Mouse (Mus musculus) hindbrain, embryonic 14.5 days (tissue): ENCODE measurements around the gene Vmn2r115. TPM values are rescaled to one million over a fixed set of nuclear protein-coding genes. Genes with fewer than 3 reads are reported as not detected.
"Not testable (repeated sequence)": the region's sequence is repeated elsewhere in the genome, so short reads cannot be mapped to it uniquely, and the experiment has no call there.

Experiments
- ATAC-seq: fragments of 200-750 bp; cut with Nextera tagmentation; 2 replicates; pipeline ENCODE4 v1.8.0; 2017; ENCODE audit warnings: moderate number of reproducible peaks, mild to moderate bottlenecking, moderate TSS enrichment, moderate library complexity; ENCODE audit not compliant: low FRiP score
- DNase-seq: peaks from one replicate; pipeline ENCODE4 v3.0.0-alpha.2; 2015; ENCODE audit warnings: low spot score
- H3K27ac ChIP-seq: fragments of 300-500 bp; sonication (generic); 2 replicates; pipeline ENCODE4 v1.5.1; 2014; ENCODE audit warnings: mild to moderate bottlenecking, moderate library complexity
- H3K27me3 ChIP-seq: fragments of 300-500 bp; sonication (generic); 2 replicates; pipeline ENCODE4 v1.6.1; 2014; ENCODE audit warnings: mild to moderate bottlenecking, low read length, mixed read lengths; ENCODE audit not compliant: control insufficient read depth, insufficient read depth
- H3K36me3 ChIP-seq: fragments of 300-500 bp; sonication (generic); replicated peaks from 2 replicates; pipeline ENCODE4 v1.6.1; 2014; ENCODE audit not compliant: control insufficient read depth, insufficient read depth
- H3K4me1 ChIP-seq: fragments of 300-500 bp; sonication (generic); replicated peaks from 2 replicates; pipeline ENCODE4 v1.6.1; 2014; ENCODE audit warnings: antibody characterized with exemption, low read length, mixed read lengths; ENCODE audit not compliant: control insufficient read depth, insufficient read depth
- H3K4me2 ChIP-seq: fragments of 300-500 bp; sonication (generic); replicated peaks from 2 replicates; pipeline ENCODE4 v1.6.1; 2014; ENCODE audit warnings: mild to moderate bottlenecking, moderate library complexity
- H3K4me3 ChIP-seq: fragments of 300-500 bp; sonication (generic); replicated peaks from 2 replicates; pipeline ENCODE4 v1.5.1; 2014; ENCODE audit warnings: mild to moderate bottlenecking, low read length
- H3K9ac ChIP-seq: fragments of 300-500 bp; sonication (generic); 2 replicates; pipeline ENCODE4 v1.6.1; 2014
- H3K9me3 ChIP-seq: fragments of 300-500 bp; sonication (generic); 2 replicates; pipeline ENCODE4 v1.6.1; 2016; ENCODE audit warnings: low read length; ENCODE audit not compliant: control insufficient read depth
- WGBS: fragments of 180-500 bp; shearing (Covaris S2); extraction: QIAGEN DNeasy Blood & Tissue Kit; methylation state at CpG from one replicate; pipeline ENCODE4 v1.1.7; 2014; 5-methylcytosine and 5-hydroxymethylcytosine counted together
- polyA plus RNA-seq: library from polyadenylated mRNA; unstranded; fragments of >200 nt; fragmentation: Nextera tagmentation; extraction: Ambion mirVana; gene quantifications from 2 replicates; pipeline ENCODE4 v1.2.1, GENCODE M21; 2014

The Vmn2r115 gene
- polyA plus RNA-seq, result not detected in 2 replicates

DNA sequence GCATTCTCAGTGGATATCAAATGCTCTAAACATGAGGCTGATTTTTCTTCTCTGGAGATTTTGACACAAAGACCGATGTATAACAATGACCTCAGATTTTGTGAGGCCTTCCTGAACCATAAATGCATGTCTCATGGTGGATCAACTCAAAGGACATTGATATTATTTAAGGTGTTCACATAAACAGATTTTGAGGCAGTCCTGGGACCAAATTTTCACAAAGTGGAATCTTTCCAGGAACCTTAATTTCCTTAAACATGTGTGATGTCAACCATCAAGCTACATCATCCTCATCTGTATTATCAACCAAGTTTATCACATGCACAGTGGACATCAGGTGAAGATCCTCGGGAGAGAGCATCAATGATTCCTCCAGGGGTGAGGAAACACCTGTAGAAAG, at the start of gene Vmn2r115:
Gene Vmn2r115, plus strand, starts transcription at position 301 of the 400 bp plus-strand sequence.
- not testable (repeated sequence) for H3K4me3 ChIP-seq, ATAC-seq, H3K27ac ChIP-seq, H3K4me1 ChIP-seq, DNase-seq, H3K36me3 ChIP-seq, H3K4me2 ChIP-seq, H3K27me3 ChIP-seq, H3K9me3 ChIP-seq, H3K9ac ChIP-seq
- WGBS, result 63% methylated on average over 2 of the region's 2 CpGs

DNA sequence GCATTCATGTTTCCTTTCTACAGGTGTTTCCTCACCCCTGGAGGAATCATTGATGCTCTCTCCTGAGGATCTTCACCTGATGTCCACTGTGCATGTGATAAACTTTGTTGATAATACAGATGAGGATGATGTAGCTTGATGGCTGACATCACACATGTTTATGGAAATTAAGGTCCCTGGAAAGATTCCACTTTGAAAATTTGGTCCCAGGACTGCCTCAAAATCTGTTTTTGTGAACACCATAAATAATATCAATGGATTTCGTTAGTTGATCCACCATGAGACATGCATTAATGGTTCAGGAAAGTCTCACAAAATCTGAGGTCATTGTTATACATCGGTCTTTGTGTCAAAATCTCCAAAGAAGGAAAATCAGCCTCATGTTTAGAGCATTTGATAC, 31.1 kb upstream of the Vmn2r115 start, which contains the start of gene Vmn2r114:
Gene Vmn2r114, minus strand, starts transcription at position 101 of the 400 bp plus-strand sequence.
- H3K4me3 ChIP-seq, H3K9ac ChIP-seq, H3K4me1 ChIP-seq, H3K36me3 ChIP-seq, H3K27me3 ChIP-seq, H3K9me3 ChIP-seq, H3K4me2 ChIP-seq, H3K27ac ChIP-seq, DNase-seq, ATAC-seq: not testable (repeated sequence)
- 68% methylated on average over 2 of the region's 2 CpGs for WGBS

DNA sequence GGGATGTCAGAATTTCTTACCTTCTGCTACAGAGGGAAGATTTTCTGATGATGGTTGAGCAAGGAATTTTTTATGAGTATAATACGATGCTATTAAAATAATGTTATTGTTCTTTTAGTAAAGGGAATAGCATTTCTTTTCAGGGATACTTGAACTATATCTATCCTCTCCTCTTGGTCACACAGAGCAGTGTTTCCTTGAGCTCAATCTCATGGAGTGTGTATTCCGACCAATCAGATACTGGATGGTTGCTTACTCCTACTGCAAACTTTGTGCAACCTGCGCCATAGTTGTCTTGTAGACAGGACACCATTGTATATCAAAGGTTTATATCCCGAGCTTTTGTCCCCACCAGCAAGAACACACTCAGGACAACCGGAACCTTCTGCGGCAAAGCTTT, 12.9 kb upstream of the Vmn2r115 start:
- Histone ChIP-seq H3K36me3 (no peaks in the 10 kb centered on the region), H3K27ac (no peak overlapping the region), H3K9me3 (peaks cover 21% of the 10 kb centered on the region), H3K9ac (no peak overlapping the region), H3K4me1 (no peaks in the 10 kb centered on the region), H3K4me2 (no peak overlapping the region), H3K4me3 (no peak overlapping the region), H3K27me3 (no peaks in the 10 kb centered on the region)
- ATAC-seq (no peak), DNase-seq (no peak)
- 78% methylated on average over 6 of the region's 6 CpGs for WGBS

DNA sequence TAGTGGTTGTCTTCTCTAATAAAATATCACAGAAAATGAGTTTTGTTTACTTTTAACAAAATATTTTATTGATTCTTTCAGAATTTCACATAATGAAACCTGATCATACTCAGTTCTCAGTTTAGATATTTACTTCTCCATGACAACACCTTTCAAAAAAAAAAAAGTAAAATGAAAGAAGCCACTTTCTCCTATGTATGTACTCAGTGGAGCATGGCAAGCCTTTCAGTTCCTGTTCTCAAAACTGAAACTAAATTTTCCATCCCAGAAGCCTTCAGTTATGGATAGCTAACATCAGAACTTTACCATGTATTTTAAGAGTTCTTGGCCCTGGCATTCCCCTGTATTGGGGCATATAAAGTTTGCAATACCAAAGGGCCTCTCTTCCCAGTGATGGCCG, 8.1 kb downstream of the Vmn2r115 start:
- no peak overlapping the region for H3K27ac ChIP-seq
- no peak overlapping the region for H3K9ac ChIP-seq
- no peak for ATAC-seq
- 50% methylated on average over 1 of the region's 1 CpGs for WGBS
- no peaks in the 10 kb centered on the region for H3K36me3 ChIP-seq
- no peak for DNase-seq
- no peak overlapping the region for H3K4me2 ChIP-seq
- H3K4me1 ChIP-seq, result no peaks in the 10 kb centered on the region
- H3K4me3 ChIP-seq, result no peak overlapping the region
- H3K9me3 ChIP-seq, result peaks cover 4% of the 10 kb centered on the region; the same call in 1 of the 2 replicates
- H3K27me3 ChIP-seq, result no peaks in the 10 kb centered on the region

DNA sequence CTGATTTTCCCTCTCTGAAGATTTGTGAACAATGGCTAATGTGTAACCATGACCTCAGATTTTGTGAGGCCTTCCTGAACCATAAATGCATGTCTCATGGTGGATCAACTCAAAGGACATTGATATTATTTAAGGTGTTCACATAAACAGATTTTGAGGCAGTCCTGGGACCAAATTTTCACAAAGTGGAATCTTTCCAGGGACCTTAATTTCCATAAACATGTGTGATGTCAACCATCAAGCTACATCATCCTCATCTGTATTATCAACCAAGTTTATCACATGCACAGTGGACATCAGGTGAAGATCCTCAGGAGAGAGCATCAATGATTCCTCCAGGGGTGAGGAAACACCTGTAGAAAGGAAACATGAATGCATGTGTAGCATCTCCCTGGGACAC, 40.8 kb downstream of the Vmn2r115 start, which contains the start of gene Vmn2r116:
Gene Vmn2r116, plus strand, starts transcription at position 301 of the 400 bp plus-strand sequence.
- H3K4me2 ChIP-seq, H3K9ac ChIP-seq, H3K36me3 ChIP-seq, H3K27me3 ChIP-seq, H3K27ac ChIP-seq, ATAC-seq, H3K4me1 ChIP-seq, H3K4me3 ChIP-seq, H3K9me3 ChIP-seq, DNase-seq: not testable (repeated sequence)

Other genes with a start within 250 kb of the Vmn2r115 start
- 28.0 and 36.0 TPM in 2 replicates for gene Zfp40, start 150.5 kb upstream of the Vmn2r115 start, polyA plus RNA-seq
- not detected in 2 replicates for gene Vmn2r114, start 31.2 kb upstream of the Vmn2r115 start, polyA plus RNA-seq
- gene Vmn2r116, start 40.9 kb downstream of the Vmn2r115 start, polyA plus RNA-seq, result not detected in 2 replicates
- not detected in 2 replicates for gene Vmn2r117, start 136.0 kb downstream of the Vmn2r115 start, polyA plus RNA-seq
- gene Zfp213, start 220.5 kb downstream of the Vmn2r115 start, polyA plus RNA-seq, result 15.4 and 15.6 TPM in 2 replicates